Comparison of ENCODE assay signal across 17 mouse cellular contexts in genomic region chr9:83101691-83102090, GRCm38 (mm10).
"Had no signal": no experiment of that assay in that cellular context is flagged by ENCODE, and none has a peak within 500 bp of the region (broad histone marks: within the 10 kb centered on the region; RNA-seq: fewer than 3 reads in every experiment).

No protein-coding gene starts in this region.

- DNase-seq: kidney, adult 8-10 months; kidney, postnatal 10 days; kidney, postnatal 4 days; liver; liver, embryonic 13.5 days; lung, adult 2 months; lung, postnatal 14 days; lung, postnatal 4 days; midbrain, embryonic 14.5 days; thymus, adult 2 months; thymus, postnatal 14 days had no signal

- H3K27ac ChIP-seq: kidney, embryonic 15.5 days; limb, embryonic 10.5 days; limb, embryonic 13.5 days; liver, embryonic 13.5 days; neural tube, embryonic 13.5 days; stomach, postnatal 0 days had no signal

- H3K4me2 ChIP-seq: kidney, embryonic 15.5 days; limb, embryonic 13.5 days; liver, embryonic 13.5 days; midbrain, embryonic 11.5 days; neural tube, embryonic 13.5 days had no signal

- H3K4me1 ChIP-seq: kidney, embryonic 15.5 days; liver, embryonic 13.5 days; neural tube, embryonic 13.5 days had no signal

- H3K27me3 ChIP-seq: kidney, embryonic 15.5 days; limb, embryonic 13.5 days; liver, embryonic 13.5 days; neural tube, embryonic 13.5 days had no signal

- H3K4me3 ChIP-seq: kidney, embryonic 15.5 days; limb, embryonic 10.5 days; limb, embryonic 13.5 days; liver, embryonic 13.5 days; neural tube, embryonic 13.5 days had no signal

- H3K9ac ChIP-seq: kidney, embryonic 15.5 days; limb, embryonic 13.5 days; liver, embryonic 13.5 days; neural tube, embryonic 13.5 days had no signal

- H3K36me3 ChIP-seq: kidney, embryonic 15.5 days; limb, embryonic 10.5 days; liver, embryonic 13.5 days; neural tube, embryonic 13.5 days had no signal

- H3K9me3 ChIP-seq: kidney, embryonic 15.5 days; limb, embryonic 10.5 days; limb, embryonic 13.5 days; liver, embryonic 13.5 days; neural tube, embryonic 13.5 days had no signal
